Mouse (Mus musculus) liver, postnatal 0 days (tissue): ENCODE results near the gene Lrrc49.

Experiments
- CTCF ChIP-seq: sonication (generic); IDR thresholded peaks from 2 replicates; pipeline ENCODE4 v1.5.1; 2016; ENCODE audit warnings: antibody characterized with exemption, low read depth
- EP300 ChIP-seq: IDR thresholded peaks from 2 replicates; pipeline ENCODE4 v1.6.1; 2016; ENCODE audit warnings: antibody characterized with exemption, low read depth, mild to moderate bottlenecking

GRCm38 (mm10) chr9:60626311-60626791 lies 61.6 kb downstream of the Lrrc49 start:
- TF ChIP-seq CTCF (no peak), EP300 (no peak)
